Mouse (Mus musculus): ENCODE data around the gene Ulk3. TPM values are rescaled to one million over a fixed set of nuclear protein-coding genes. Genes with fewer than 3 reads are reported as not detected.

Ulk3 gene
- total RNA-seq, 4 experiments from 2014 or later, result 10.8 to 33.3 (median 19.5) TPM

- DNase-seq, result no peak
These were observed 29.6 kb downstream of the Ulk3 start for GRCm38 (mm10) chr9:57618854-57619253.

GRCm38 (mm10) chr9:57620674-57621073 lies 31.4 kb downstream of the Ulk3 start, which contains the start of gene Lman1l:
Gene Lman1l (minus strand): TSS chr9:57620774.
- no peak for DNase-seq

GRCm38 (mm10) chr9:57624295-57624694 lies 35.0 kb downstream of the Ulk3 start:
- DNase-seq, result no peak

GRCm38 (mm10) chr9:57625674-57626500 lies 36.6 kb downstream of the Ulk3 start:
- DNase-seq, result no peak

GRCm38 (mm10) chr9:57627191-57627590 lies 37.9 kb downstream of the Ulk3 start:
- no peak for DNase-seq

- DNase-seq, result no peak
These were observed 38.6 kb downstream of the Ulk3 start for GRCm38 (mm10) chr9:57627892-57628291.

GRCm38 (mm10) chr9:57628717-57629116 lies 39.5 kb downstream of the Ulk3 start:
- DNase-seq, result no peak

- DNase-seq, result no peak
These were observed 40.0 kb downstream of the Ulk3 start for GRCm38 (mm10) chr9:57629118-57629874.

GRCm38 (mm10) chr9:57633481-57634024 lies 44.3 kb downstream of the Ulk3 start:
- DNase-seq, result no peak

GRCm38 (mm10) chr9:57637272-57637671 lies 48.0 kb downstream of the Ulk3 start:
- no peak for DNase-seq

GRCm38 (mm10) chr9:57637741-57638322 lies 48.6 kb downstream of the Ulk3 start:
- no peak for DNase-seq

- no peak for DNase-seq
These were observed 49.6 kb downstream of the Ulk3 start for GRCm38 (mm10) chr9:57638651-57639459.

- no peak for DNase-seq
These were observed 50.5 kb downstream of the Ulk3 start for GRCm38 (mm10) chr9:57639661-57640328.

- DNase-seq, result peak; percentile 47
These were observed 51.1 kb downstream of the Ulk3 start for GRCm38 (mm10) chr9:57640384-57640783.

GRCm38 (mm10) chr9:57641022-57641421 lies 51.8 kb downstream of the Ulk3 start:
- DNase-seq, result no peak

GRCm38 (mm10) chr9:57641775-57642550 lies 52.7 kb downstream of the Ulk3 start:
- DNase-seq, result no peak

- DNase-seq, result no peak
These were observed 54.1 kb downstream of the Ulk3 start for GRCm38 (mm10) chr9:57643169-57643855.

GRCm38 (mm10) chr9:57643856-57644180 lies 54.6 kb downstream of the Ulk3 start:
- DNase-seq, result no peak

GRCm38 (mm10) chr9:57644442-57644943 lies 55.2 kb downstream of the Ulk3 start:
- peak; percentile 47 for DNase-seq
